In genomic region chr14:45528861-45529260, GRCm38 (mm10) we compare ENCODE assay signal across 8 mouse cellular contexts. TPM values are rescaled to one million over a fixed set of nuclear protein-coding genes. Genes with fewer than 3 reads are reported as not detected.
A peak's percentile ranks its signal among the peaks of the same experiment; 100 is the strongest.
DNase-seq lines count a peak whose midpoint lies in the region; ATAC-seq and TF ChIP-seq lines count a peak whose summit lies in the region.

No protein-coding gene starts in this region.

- peak overlapping the region; percentile 91 for H3K4me3 ChIP-seq in testis, adult 2 months (ENCODE audit: control insufficient read depth, low read depth, low read length)
- H3K4me3 ChIP-seq in forebrain, embryonic 13.5 days = peak overlapping the region; percentile 64
- peak overlapping the region; percentile 75 for H3K4me3 ChIP-seq in intestine, embryonic 16.5 days (ENCODE audit: low read length)
- H3K4me3 ChIP-seq in lung, postnatal 0 days (ENCODE audit: low read depth, low read length) = peak overlapping the region; percentile 88

- intact Hi-C loops in left cerebral cortex, postnatal 14 days (cut with DNase I) = loop anchor here (5.0 kb wide), 1 partner anchor 67 kb away; no protein-coding TSS in a partner anchor

- H3K36me3 ChIP-seq in testis, adult 2 months (ENCODE audit: control insufficient read depth, insufficient read depth, low read length) = no peaks in the 10 kb centered on the region
- H3K36me3 ChIP-seq in forebrain, embryonic 13.5 days (ENCODE audit: poor library complexity, severe bottlenecking) = no peaks in the 10 kb centered on the region
- no peaks in the 10 kb centered on the region for H3K36me3 ChIP-seq in intestine, embryonic 16.5 days (ENCODE audit: control insufficient read depth, insufficient read depth, low read length)
- H3K36me3 ChIP-seq in lung, postnatal 0 days (ENCODE audit: insufficient read depth, low read length) = no peaks in the 10 kb centered on the region

- H3K4me2 ChIP-seq in forebrain, embryonic 13.5 days = peak overlapping the region; percentile 64
- peak overlapping the region; percentile 75 for H3K4me2 ChIP-seq in intestine, embryonic 16.5 days (ENCODE audit: low read depth, low read length)
- H3K4me2 ChIP-seq in lung, postnatal 0 days (replicated peaks; ENCODE audit: low read depth, low read length) = peak overlapping the region; percentile 70

- no peak for TF ChIP-seq POLR2A in testis, adult 2 months (IDR thresholded peaks at IDR 0.05; ENCODE audit: control insufficient read depth, low read depth, low read length)

- peak overlapping the region; percentile 87 for H3K9ac ChIP-seq in forebrain, embryonic 13.5 days
- H3K9ac ChIP-seq in intestine, embryonic 16.5 days (ENCODE audit: low read depth, low read length) = peak overlapping the region; percentile 82
- H3K9ac ChIP-seq in lung, postnatal 0 days (replicated peaks; ENCODE audit: low read depth) = peak overlapping the region; percentile 86

- TF ChIP-seq EP300 in lung, postnatal 0 days (IDR thresholded peaks at IDR 0.05) = no peak

- H3K27ac ChIP-seq in testis, adult 2 months (ENCODE audit: control insufficient read depth, insufficient read depth, low read depth, low read length) = peak overlapping the region; percentile 2; the same call in 1 of the 2 replicates
- H3K27ac ChIP-seq in forebrain, embryonic 13.5 days = peak overlapping the region; percentile 93
- H3K27ac ChIP-seq in intestine, embryonic 16.5 days (ENCODE audit: low read length) = peak overlapping the region; percentile 94
- H3K27ac ChIP-seq in lung, postnatal 0 days (ENCODE audit: low read length) = peak overlapping the region; percentile 99

- no peak for TF ChIP-seq CTCF in testis, adult 2 months (IDR thresholded peaks at IDR 0.05; ENCODE audit: control insufficient read depth, insufficient read depth, insufficient replicate concordance, low read depth, low read length)
- no peak for TF ChIP-seq CTCF in lung, postnatal 0 days (IDR thresholded peaks at IDR 0.05)

- H3K9me3 ChIP-seq in forebrain, embryonic 13.5 days (replicated peaks) = no peaks in the 10 kb centered on the region
- H3K9me3 ChIP-seq in intestine, embryonic 16.5 days (ENCODE audit: control insufficient read depth, low read length) = no peaks in the 10 kb centered on the region
- H3K9me3 ChIP-seq in lung, postnatal 0 days (ENCODE audit: low read length) = no peaks in the 10 kb centered on the region

- under 1% methylated on average over 13 of the region's 13 CpGs for WGBS in forebrain, embryonic 13.5 days
- 2% methylated on average over 13 of the region's 13 CpGs for WGBS in intestine, embryonic 16.5 days
- WGBS in lung, postnatal 0 days = under 1% methylated on average over 13 of the region's 13 CpGs

- DNase-seq in testis, postnatal 14 days (ENCODE audit: low spot score) = no peak
- peak; percentile 88 for DNase-seq in lung, postnatal 0 days (ENCODE audit: low spot score)
- DNase-seq in left cerebral cortex, postnatal 14 days (ENCODE audit: low spot score in 2 of 2) = no peak
- DNase-seq in B cell, adult 2 months = no peak
- DNase-seq in thymus, postnatal 25 days = no peak

- no peaks in the 10 kb centered on the region for H3K27me3 ChIP-seq in testis, adult 2 months (ENCODE audit: control insufficient read depth, insufficient read depth, low read length)
- H3K27me3 ChIP-seq in forebrain, embryonic 13.5 days = no peaks in the 10 kb centered on the region
- 0 out of 2 replicates have a peak, but pooled peaks cover 2% of the 10 kb centered on the region for H3K27me3 ChIP-seq in intestine, embryonic 16.5 days (replicated peaks; ENCODE audit: control insufficient read depth, insufficient read depth, low read length)
- H3K27me3 ChIP-seq in lung, postnatal 0 days (replicated peaks; ENCODE audit: insufficient read depth, low read length) = no peaks in the 10 kb centered on the region

- ATAC-seq in forebrain, embryonic 13.5 days = no peak
- peak; percentile 29; the same call in 1 of the 2 replicates for ATAC-seq in intestine, embryonic 16.5 days
- ATAC-seq in lung, postnatal 0 days = peak; percentile 44

- peaks cover 7% of the 10 kb centered on the region for H3K4me1 ChIP-seq in testis, adult 2 months (ENCODE audit: control insufficient read depth, insufficient read depth, low read length)
- peaks cover 33% of the 10 kb centered on the region for H3K4me1 ChIP-seq in forebrain, embryonic 13.5 days
- peaks cover 5% of the 10 kb centered on the region; the same call in 1 of the 2 replicates for H3K4me1 ChIP-seq in intestine, embryonic 16.5 days (ENCODE audit: control insufficient read depth, insufficient read depth, low read length)
- H3K4me1 ChIP-seq in lung, postnatal 0 days (ENCODE audit: insufficient read depth, low read depth, low read length) = peaks cover 6% of the 10 kb centered on the region

RNA-seq across cellular contexts. Expression of gene Fermt2, which starts 1.1 kb away (rescaled TPM):
- polyA plus RNA-seq in testis, adult 2 months (2012; rRNA removed) = 6.4 and 6.6 TPM in 2 replicates
- polyA plus RNA-seq in forebrain, embryonic 13.5 days (2015; fragmentation: Nextera tagmentation; extraction: Ambion mirVana) = 60.5 and 62.9 TPM in 2 replicates
- polyA plus RNA-seq in intestine, embryonic 16.5 days (2015; fragmentation: Nextera tagmentation; extraction: Ambion mirVana) = 142 and 152 TPM in 2 replicates
- 362 and 383 TPM in 2 replicates for polyA plus RNA-seq in lung, postnatal 0 days (2015; fragmentation: Nextera tagmentation; extraction: Ambion mirVana)
- total RNA-seq in left cerebral cortex, postnatal 14 days (2021) = 100 to 1,000 TPM; 100 to 114 TPM

Comparison
In these comparisons a context has a peak if more than half of its experiments do, and no peak if none do; other contexts are left out.
1. H3K27ac ChIP-seq: peak in every context shown above with its lines; median percentile 99 in lung, postnatal 0 days; 94 in intestine, embryonic 16.5 days; 93 in forebrain, embryonic 13.5 days; 2 in testis, adult 2 months.